Mouse (Mus musculus) neural tube, embryonic 11.5 days (tissue): Measurements from ENCODE around the gene Ccr4. TPM values are rescaled to one million over a fixed set of nuclear protein-coding genes. Genes with fewer than 3 reads are reported as not detected.

Source experiments
- ATAC-seq: fragments of 200-750 bp; cut with Nextera tagmentation; 2 replicates; pipeline ENCODE4 v1.8.0; 2017; ENCODE audit warnings: moderate number of reproducible peaks, mild to moderate bottlenecking, moderate TSS enrichment, moderate library complexity; ENCODE audit not compliant: insufficient read depth, low FRiP score, low TSS enrichment
- DNase-seq: peaks from one replicate; pipeline ENCODE4 v3.0.0-alpha.2; 2015; ENCODE audit warnings: low spot score
- H3K27ac ChIP-seq: fragments of 300-500 bp; sonication (generic); 2 replicates; pipeline ENCODE4 v1.5.1; 2014; ENCODE audit warnings: low read depth, mild to moderate bottlenecking, low read length
- H3K27me3 ChIP-seq: fragments of 300-500 bp; sonication (generic); 2 replicates; pipeline ENCODE4 v1.6.1; 2014; ENCODE audit warnings: mild to moderate bottlenecking, low read length, mixed read lengths; ENCODE audit not compliant: control insufficient read depth, insufficient read depth
- H3K36me3 ChIP-seq: fragments of 300-500 bp; sonication (generic); 2 replicates; pipeline ENCODE4 v1.6.1; 2014; ENCODE audit warnings: mild to moderate bottlenecking, low read length, moderate library complexity, mixed read lengths; ENCODE audit not compliant: control insufficient read depth, insufficient read depth
- H3K4me1 ChIP-seq: fragments of 300-500 bp; sonication (generic); 2 replicates; pipeline ENCODE4 v1.6.1; 2014; ENCODE audit warnings: low read length, mixed read lengths; ENCODE audit not compliant: control insufficient read depth, insufficient read depth
- H3K4me2 ChIP-seq: fragments of 300-500 bp; sonication (generic); 2 replicates; pipeline ENCODE4 v1.6.1; 2014; ENCODE audit warnings: low read depth, mild to moderate bottlenecking, moderate library complexity
- H3K4me3 ChIP-seq: fragments of 300-500 bp; sonication (generic); 2 replicates; pipeline ENCODE4 v1.5.1; 2014; ENCODE audit warnings: low read depth, low read length
- H3K9ac ChIP-seq: fragments of 300-500 bp; sonication (generic); 2 replicates; pipeline ENCODE4 v1.6.1; 2014; ENCODE audit warnings: mild to moderate bottlenecking, low read length
- H3K9me3 ChIP-seq: fragments of 300-500 bp; sonication (generic); 2 replicates; pipeline ENCODE4 v1.6.1; 2016; ENCODE audit warnings: low read length; ENCODE audit not compliant: control insufficient read depth
- WGBS: fragments of 180-500 bp; shearing (Covaris S2); extraction: QIAGEN DNeasy Blood & Tissue Kit; methylation state at CpG from one replicate; pipeline ENCODE4 v1.1.7; 2014; 5-methylcytosine and 5-hydroxymethylcytosine counted together
- polyA plus RNA-seq: library from polyadenylated mRNA; unstranded; fragments of >200 nt; fragmentation: Nextera tagmentation; extraction: Ambion mirVana; gene quantifications from 2 replicates; pipeline ENCODE4 v1.2.1, GENCODE M21; 2014

Gene Ccr4
- polyA plus RNA-seq, 1 experiment from 2014 or later: not detected

DNA sequence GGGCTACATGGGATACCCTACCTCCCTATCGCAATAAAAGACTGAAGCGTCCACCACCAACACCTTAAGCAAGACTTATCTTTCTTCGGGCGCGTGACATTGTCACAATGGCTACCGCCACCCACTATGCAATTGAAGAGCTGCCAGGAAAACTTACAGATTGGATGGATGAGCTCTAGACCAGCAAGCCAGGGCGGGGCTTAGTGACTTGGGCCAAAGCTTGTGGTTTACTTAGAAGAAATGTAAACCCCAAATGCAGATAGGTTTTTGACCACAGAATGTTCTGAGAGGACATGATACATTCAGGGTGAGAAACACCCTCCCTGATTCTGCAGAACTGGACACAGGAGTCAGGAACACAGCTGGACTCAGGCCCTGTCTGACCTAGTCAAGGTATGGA lies 3.6 kb downstream of the Ccr4 start:
- DNase-seq: no peak
- H3K27me3 ChIP-seq: no peaks in the 10 kb centered on the region
- H3K4me1 ChIP-seq: no peaks in the 10 kb centered on the region
- H3K9ac ChIP-seq: no peak overlapping the region
- 96% methylated on average over 7 of the region's 7 CpGs for WGBS
- H3K4me2 ChIP-seq: no peak overlapping the region
- no peak overlapping the region for H3K27ac ChIP-seq
- ATAC-seq: no peak
- no peak overlapping the region for H3K4me3 ChIP-seq
- H3K36me3 ChIP-seq: no peaks in the 10 kb centered on the region
- no peaks in the 10 kb centered on the region for H3K9me3 ChIP-seq

GRCm38 (mm10) chr9:114499783-114500515 lies 4.8 kb downstream of the Ccr4 start:
- 19% methylated on average over 15 of the region's 15 CpGs for WGBS
- H3K27me3 ChIP-seq: no peaks in the 10 kb centered on the region
- no peaks in the 10 kb centered on the region for H3K36me3 ChIP-seq
- no peaks in the 10 kb centered on the region for H3K9me3 ChIP-seq
- H3K4me3 ChIP-seq: no peak overlapping the region
- H3K4me1 ChIP-seq: no peaks in the 10 kb centered on the region
- no peak overlapping the region for H3K9ac ChIP-seq
- peak; percentile 69; the same call in 1 of the 2 replicates for ATAC-seq
- 0 out of 2 replicates have a peak overlapping the region, but pooled peaks have one; percentile 12 for H3K4me2 ChIP-seq
- peak; percentile 74 for DNase-seq
- H3K27ac ChIP-seq: no peak overlapping the region

- Histone ChIP-seq H3K4me2 (peak overlapping the region; percentile 19; the same call in 1 of the 2 replicates), H3K36me3 (no peaks in the 10 kb centered on the region), H3K9ac (no peak overlapping the region), H3K9me3 (no peaks in the 10 kb centered on the region), H3K4me1 (no peaks in the 10 kb centered on the region), H3K27ac (no peak overlapping the region), H3K27me3 (no peaks in the 10 kb centered on the region), H3K4me3 (no peak overlapping the region)
- WGBS: 12% methylated on average over 11 of the region's 11 CpGs
- peak; percentile 60; the same call in 1 of the 2 replicates for ATAC-seq
- peak; percentile 90 for DNase-seq
Measured at GRCm38 (mm10) chr9:114498218-114498617, 6.5 kb downstream of the Ccr4 start.

DNA sequence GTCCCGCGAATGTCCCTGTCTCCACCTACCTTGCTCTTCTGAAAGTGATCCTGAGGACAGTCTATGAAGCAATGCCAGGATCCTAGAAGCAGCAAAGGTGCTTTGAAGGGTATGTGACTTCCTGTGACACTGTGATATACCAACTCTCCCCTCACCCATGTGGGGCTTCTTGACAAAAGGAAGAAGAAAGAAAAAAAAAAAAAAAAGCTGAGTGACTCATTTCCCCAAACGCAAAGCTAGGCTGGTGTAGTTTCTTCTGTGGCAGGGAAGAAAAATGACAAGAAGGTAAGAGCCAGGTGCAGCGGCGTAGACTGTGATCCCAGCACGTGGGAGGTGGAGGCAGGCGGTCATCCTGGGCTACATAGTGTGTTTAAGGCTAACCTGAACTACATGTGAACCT lies 8.2 kb downstream of the Ccr4 start:
- H3K9ac ChIP-seq: no peak overlapping the region
- DNase-seq (no peak), ATAC-seq (no peak)
- H3K4me3 ChIP-seq: no peak overlapping the region
- H3K4me1 ChIP-seq: no peaks in the 10 kb centered on the region
- no peaks in the 10 kb centered on the region for H3K36me3 ChIP-seq
- H3K27ac ChIP-seq: no peak overlapping the region
- H3K4me2 ChIP-seq: no peak overlapping the region
- H3K9me3 ChIP-seq: no peaks in the 10 kb centered on the region
- H3K27me3 ChIP-seq: no peaks in the 10 kb centered on the region
- WGBS: 90% methylated on average over 7 of the region's 7 CpGs

GRCm38 (mm10) chr9:114487481-114488258 lies 17.0 kb downstream of the Ccr4 start:
- H3K27me3 ChIP-seq: no peaks in the 10 kb centered on the region
- no peak overlapping the region for H3K27ac ChIP-seq
- H3K36me3 ChIP-seq: no peaks in the 10 kb centered on the region
- no peaks in the 10 kb centered on the region for H3K9me3 ChIP-seq
- no peak for ATAC-seq
- H3K4me1 ChIP-seq: no peaks in the 10 kb centered on the region
- WGBS: 86% methylated on average over 23 of the region's 23 CpGs
- H3K4me2 ChIP-seq: no peak overlapping the region
- DNase-seq: no peak
- no peak overlapping the region for H3K4me3 ChIP-seq
- no peak overlapping the region for H3K9ac ChIP-seq

DNA sequence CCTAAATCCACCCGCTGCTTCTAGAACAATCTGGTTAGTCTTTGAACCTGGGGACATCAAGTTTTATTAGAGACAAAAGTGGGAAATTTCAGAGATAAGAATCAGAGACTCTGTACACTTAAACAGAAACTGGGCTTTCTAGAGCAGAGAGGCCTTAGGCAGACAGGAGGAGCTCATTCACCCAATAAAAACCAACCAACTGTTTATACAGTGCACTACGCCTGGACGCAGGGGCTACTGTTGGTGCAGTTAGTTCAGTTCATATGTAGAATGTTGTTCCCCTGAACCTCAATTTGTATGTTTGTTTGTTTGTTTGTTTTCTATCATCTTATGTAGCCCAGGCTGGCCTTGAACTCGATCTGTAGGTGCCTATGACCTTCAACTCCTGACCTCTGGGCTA lies 17.9 kb downstream of the Ccr4 start:
- no peaks in the 10 kb centered on the region for H3K9me3 ChIP-seq
- H3K4me3 ChIP-seq: no peak overlapping the region
- 91% methylated on average over 4 of the region's 4 CpGs for WGBS
- ATAC-seq: no peak
- H3K9ac ChIP-seq: no peak overlapping the region
- H3K27me3 ChIP-seq: no peaks in the 10 kb centered on the region
- no peak overlapping the region for H3K27ac ChIP-seq
- H3K4me1 ChIP-seq: no peaks in the 10 kb centered on the region
- H3K4me2 ChIP-seq: no peak overlapping the region
- H3K36me3 ChIP-seq: no peaks in the 10 kb centered on the region
- no peak for DNase-seq

DNA sequence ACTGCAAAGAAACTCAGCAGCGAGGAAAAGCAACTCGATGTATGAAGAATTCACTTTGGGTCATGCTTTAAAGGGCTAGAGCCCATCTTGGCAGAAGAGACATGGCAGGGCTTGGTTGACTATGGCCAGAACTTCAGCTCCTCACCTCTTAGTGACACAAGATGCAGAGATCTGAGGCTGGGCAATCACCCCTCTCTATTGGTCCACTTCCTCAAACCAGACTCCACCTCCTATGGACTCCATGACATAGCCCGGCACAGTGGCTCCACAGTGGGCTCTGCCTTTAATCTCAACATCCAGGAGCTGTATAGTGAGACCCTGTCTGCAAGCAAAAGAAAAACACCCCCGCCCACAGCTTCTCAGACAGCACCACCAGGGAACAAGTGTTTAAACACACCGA lies 19.9 kb downstream of the Ccr4 start:
- ATAC-seq: no peak
- no peaks in the 10 kb centered on the region for H3K9me3 ChIP-seq
- H3K4me2 ChIP-seq: no peak overlapping the region
- 83% methylated on average over 5 of the region's 5 CpGs for WGBS
- H3K27me3 ChIP-seq: no peaks in the 10 kb centered on the region
- no peak overlapping the region for H3K4me3 ChIP-seq
- H3K27ac ChIP-seq: no peak overlapping the region
- no peak for DNase-seq
- H3K4me1 ChIP-seq: no peaks in the 10 kb centered on the region
- no peak overlapping the region for H3K9ac ChIP-seq
- H3K36me3 ChIP-seq: no peaks in the 10 kb centered on the region

- no peak overlapping the region for H3K4me2 ChIP-seq
- no peak overlapping the region for H3K4me3 ChIP-seq
- H3K27ac ChIP-seq: no peak overlapping the region
- no peak overlapping the region for H3K9ac ChIP-seq
- no peak for ATAC-seq
- H3K4me1 ChIP-seq: no peaks in the 10 kb centered on the region
- DNase-seq: no peak
- no peaks in the 10 kb centered on the region for H3K36me3 ChIP-seq
- H3K9me3 ChIP-seq: no peaks in the 10 kb centered on the region
- 82% methylated on average over 3 of the region's 3 CpGs for WGBS
- no peaks in the 10 kb centered on the region for H3K27me3 ChIP-seq
Measured at GRCm38 (mm10) chr9:114480940-114481339, 23.8 kb downstream of the Ccr4 start.

DNA sequence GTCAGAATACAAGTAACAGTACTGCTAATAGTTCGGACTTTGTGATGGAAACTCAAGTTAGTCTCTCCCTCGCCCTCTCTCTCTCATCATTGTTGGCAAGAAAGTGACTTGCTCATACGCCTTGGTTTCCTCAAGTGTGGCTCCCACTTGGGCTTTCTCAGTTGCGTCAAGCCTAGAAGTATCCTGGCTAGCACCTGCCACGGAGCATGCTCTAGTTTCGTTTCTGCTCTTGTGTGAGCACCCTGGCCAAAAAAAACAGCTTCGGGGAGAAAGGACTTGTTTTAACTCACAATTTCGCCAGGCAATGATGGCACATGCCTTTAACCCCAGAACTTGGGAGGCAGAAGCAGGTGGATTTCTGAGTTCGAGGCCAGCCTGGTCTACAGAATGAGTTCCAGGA lies 27.7 kb downstream of the Ccr4 start:
- Histone ChIP-seq H3K9ac (no peak overlapping the region), H3K9me3 (no peaks in the 10 kb centered on the region), H3K4me2 (no peak overlapping the region), H3K27me3 (no peaks in the 10 kb centered on the region), H3K4me3 (no peak overlapping the region), H3K27ac (no peak overlapping the region), H3K36me3 (no peaks in the 10 kb centered on the region), H3K4me1 (no peaks in the 10 kb centered on the region)
- DNase-seq (no peak), ATAC-seq (no peak)
- 91% methylated on average over 9 of the region's 9 CpGs for WGBS
